Mouse (Mus musculus): ENCODE results near the gene Hsd3b7. TPM values are rescaled to one million over a fixed set of nuclear protein-coding genes. Genes with fewer than 3 reads are reported as not detected.
"Not testable (repeated sequence)": the region's sequence is repeated elsewhere in the genome, so short reads cannot be mapped to it uniquely, and the experiment has no call there.

Hsd3b7 gene
- polyA plus RNA-seq, 1 experiment from 2014 or later: 18.3 TPM

GRCm38 (mm10) chr7:127773664-127774384 is 26.6 kb upstream of the Hsd3b7 start:
- 0 out of 2 replicates have a peak, but pooled peaks cover 7% of the 10 kb centered on the region for H3K4me1 ChIP-seq (ENCODE audit: insufficient read depth)
- DNase-seq (peak; percentile 86), ATAC-seq (ENCODE audit: insufficient read depth) (no peak)
- no peak overlapping the region for H3K27ac ChIP-seq (ENCODE audit: low read depth)
- 38% methylated on average over 9 of the region's 9 CpGs for WGBS
- no peaks in the 10 kb centered on the region for H3K27me3 ChIP-seq (ENCODE audit: insufficient read depth, low read length)
- H3K4me3 ChIP-seq (ENCODE audit: low read depth, low read length): no peak overlapping the region
- no peak overlapping the region for H3K4me2 ChIP-seq
- H3K36me3 ChIP-seq (ENCODE audit: insufficient read depth): 0 out of 2 replicates have a peak, but pooled peaks cover 16% of the 10 kb centered on the region
- H3K9me3 ChIP-seq (ENCODE audit: low read depth, low read length): no peaks in the 10 kb centered on the region
- TF ChIP-seq CTCF (IDR thresholded peaks at IDR 0.05; ENCODE audit: low read depth): peak; percentile 79
- no peak overlapping the region for H3K9ac ChIP-seq

GRCm38 (mm10) chr7:127775837-127776236 is 24.6 kb upstream of the Hsd3b7 start:
- 64% methylated on average over 7 of the region's 7 CpGs for WGBS
- peak overlapping the region; percentile 90 for H3K9ac ChIP-seq
- peak overlapping the region; percentile 85 for H3K4me2 ChIP-seq
- ATAC-seq (ENCODE audit: insufficient read depth); H3K27me3 ChIP-seq (ENCODE audit: insufficient read depth, low read length); H3K4me1 ChIP-seq (ENCODE audit: insufficient read depth); DNase-seq; H3K9me3 ChIP-seq (ENCODE audit: low read depth, low read length): not testable (repeated sequence)
- peak overlapping the region; percentile 94 for H3K4me3 ChIP-seq (ENCODE audit: low read depth, low read length)
- peak overlapping the region; percentile 99; the same call in 1 of the 2 replicates for H3K27ac ChIP-seq (ENCODE audit: low read depth)
- peaks cover 35% of the 10 kb centered on the region for H3K36me3 ChIP-seq (ENCODE audit: insufficient read depth)

GRCm38 (mm10) chr7:127776426-127776825 is 24.0 kb upstream of the Hsd3b7 start, which contains the start of gene Setd1a:
Gene Setd1a (plus strand): TSS chr7:127776670.
- H3K9me3 ChIP-seq (ENCODE audit: low read depth, low read length): no peaks in the 10 kb centered on the region
- WGBS: under 1% methylated on average over 23 of the region's 23 CpGs

GRCm38 (mm10) chr7:127776878-127777473 is 23.4 kb upstream of the Hsd3b7 start:
- ATAC-seq (ENCODE audit: insufficient read depth): peak; percentile 92
- Histone ChIP-seq H3K36me3 (ENCODE audit: insufficient read depth) (peaks cover 46% of the 10 kb centered on the region), H3K4me1 (ENCODE audit: insufficient read depth) (no peaks in the 10 kb centered on the region), H3K9me3 (ENCODE audit: low read depth, low read length) (no peaks in the 10 kb centered on the region), H3K27ac (ENCODE audit: low read depth) (peak overlapping the region; percentile 99), H3K4me3 (ENCODE audit: low read depth, low read length) (peak overlapping the region; percentile 94), H3K4me2 (peak overlapping the region; percentile 85), H3K9ac (peak overlapping the region; percentile 90), H3K27me3 (ENCODE audit: insufficient read depth, low read length) (no peaks in the 10 kb centered on the region)
- under 1% methylated on average over 64 of the region's 70 CpGs for WGBS
- peak; percentile 98 for DNase-seq
- TF ChIP-seq CTCF (IDR thresholded peaks at IDR 0.05; ENCODE audit: low read depth): no peak

More at GRCm38 (mm10) chr7:127776426-127776825, 24.0 kb upstream of the Hsd3b7 start, which contains the start of gene Setd1a:
- H3K27ac ChIP-seq (ENCODE audit: low read depth): peak within 1 kb of the TSS; percentile 99
- H3K27me3 ChIP-seq (ENCODE audit: insufficient read depth, low read length): no peaks in the 10 kb centered on the region
- ATAC-seq (ENCODE audit: insufficient read depth) (peak; percentile 64), DNase-seq (peak; percentile 95)
- H3K36me3 ChIP-seq (ENCODE audit: insufficient read depth): peaks cover 41% of the 10 kb centered on the region
- no peaks in the 10 kb centered on the region for H3K4me1 ChIP-seq (ENCODE audit: insufficient read depth)
- TF ChIP-seq CTCF (IDR thresholded peaks at IDR 0.05; ENCODE audit: low read depth): no peak
- peak within 1 kb of the TSS; percentile 94 for H3K4me3 ChIP-seq (ENCODE audit: low read depth, low read length)
- peak within 1 kb of the TSS; percentile 90 for H3K9ac ChIP-seq
- peak within 1 kb of the TSS; percentile 85 for H3K4me2 ChIP-seq

- Histone ChIP-seq H3K9ac (peak overlapping the region; percentile 90), H3K36me3 (ENCODE audit: insufficient read depth) (peaks cover 53% of the 10 kb centered on the region), H3K4me1 (ENCODE audit: insufficient read depth) (no peaks in the 10 kb centered on the region), H3K4me3 (ENCODE audit: low read depth, low read length) (peak overlapping the region; percentile 94), H3K27me3 (ENCODE audit: insufficient read depth, low read length) (no peaks in the 10 kb centered on the region), H3K4me2 (peak overlapping the region; percentile 85), H3K9me3 (ENCODE audit: low read depth, low read length) (no peaks in the 10 kb centered on the region), H3K27ac (ENCODE audit: low read depth) (peak overlapping the region; percentile 99)
- TF ChIP-seq CTCF (IDR thresholded peaks at IDR 0.05; ENCODE audit: low read depth): no peak
- peak; percentile 51 for DNase-seq
- ATAC-seq (ENCODE audit: insufficient read depth): peak; percentile 45
- WGBS: 1% methylated on average over 66 of the region's 66 CpGs
Measured at GRCm38 (mm10) chr7:127777474-127778266, 22.7 kb upstream of the Hsd3b7 start.

- Histone ChIP-seq H3K9me3 (ENCODE audit: low read depth, low read length) (no peaks in the 10 kb centered on the region), H3K27me3 (ENCODE audit: insufficient read depth, low read length) (no peaks in the 10 kb centered on the region), H3K4me2 (peak overlapping the region; percentile 85), H3K9ac (peak overlapping the region; percentile 90), H3K27ac (ENCODE audit: low read depth) (no peak overlapping the region; the same call in 1 of the 2 replicates), H3K4me1 (ENCODE audit: insufficient read depth) (no peaks in the 10 kb centered on the region), H3K36me3 (ENCODE audit: insufficient read depth) (peaks cover 58% of the 10 kb centered on the region), H3K4me3 (ENCODE audit: low read depth, low read length) (peak overlapping the region; percentile 94)
- TF ChIP-seq CTCF (IDR thresholded peaks at IDR 0.05; ENCODE audit: low read depth): no peak
- ATAC-seq (ENCODE audit: insufficient read depth) (no peak), DNase-seq (no peak)
- 74% methylated on average over 4 of the region's 4 CpGs for WGBS
Measured at GRCm38 (mm10) chr7:127778350-127778749, 22.1 kb upstream of the Hsd3b7 start.

All from lung, embryonic 14.5 days (tissue).